Mouse (Mus musculus): ENCODE data around the gene Tmem132d. TPM values are rescaled to one million over a fixed set of nuclear protein-coding genes. Genes with fewer than 3 reads are reported as not detected.

Tmem132d gene
- total RNA-seq, 4 experiments from 2014 or later: 0.13 TPM; not detected in 3

DNA sequence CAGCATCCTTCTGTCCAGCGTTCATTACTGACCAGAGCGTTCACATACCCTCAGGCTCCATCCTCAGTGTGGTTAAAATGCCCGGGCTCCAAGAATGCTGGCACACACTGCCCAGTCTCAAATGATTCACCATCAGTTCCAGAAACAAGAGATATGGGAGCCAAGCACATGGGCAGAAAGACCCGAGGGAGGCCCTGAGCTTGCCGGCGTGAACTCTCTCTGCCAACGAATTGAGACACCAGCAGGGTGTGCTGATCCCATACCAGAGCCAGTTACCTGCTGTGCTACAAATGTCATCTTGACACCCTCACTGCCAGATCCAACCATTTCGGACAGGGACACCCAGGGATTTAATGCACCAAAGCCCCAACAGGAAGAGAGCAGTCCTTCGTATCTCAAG, 25.3 kb downstream of the Tmem132d start:
- no peak for DNase-seq (ENCODE audit: low spot score in 2 of 2)

DNA sequence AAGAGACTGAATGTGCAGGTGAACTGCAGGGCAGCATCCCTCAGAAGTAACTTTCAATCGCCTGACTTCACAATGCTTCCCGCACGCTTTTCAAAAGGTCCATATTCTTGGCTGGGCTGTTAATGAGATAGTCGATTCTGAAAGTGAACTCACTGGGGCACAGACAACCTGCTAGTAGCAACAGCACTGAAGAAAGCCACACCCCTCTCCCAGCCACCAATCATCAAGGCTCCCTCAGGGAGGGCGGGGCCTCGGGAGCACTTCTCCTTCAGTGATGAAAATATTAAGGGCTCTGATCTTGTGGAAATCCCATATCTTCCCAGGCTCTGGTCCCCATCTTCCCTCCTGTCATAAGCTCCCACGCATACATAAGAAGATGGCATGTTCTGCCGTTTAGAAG, 27.8 kb downstream of the Tmem132d start:
- DNase-seq (ENCODE audit: low spot score in 2 of 2): no peak

DNA sequence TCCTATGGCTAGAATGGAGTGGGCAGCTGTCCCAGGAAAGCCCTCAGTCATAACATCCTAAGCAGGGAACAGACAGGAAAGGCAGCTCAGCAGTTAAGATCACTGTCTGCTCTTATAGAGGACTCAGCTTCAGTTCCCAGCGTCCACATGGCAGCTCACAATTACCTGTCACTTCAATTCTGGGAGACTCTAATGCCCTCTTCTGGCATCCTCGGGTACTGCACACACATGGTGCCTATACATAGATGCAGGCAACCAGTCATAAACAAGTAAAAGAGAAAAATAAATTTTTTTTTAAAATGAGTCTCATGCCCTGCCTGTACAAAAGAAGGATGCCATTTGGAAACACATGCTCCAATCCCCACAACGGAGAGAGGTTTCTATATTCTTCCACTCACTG, 28.7 kb downstream of the Tmem132d start:
- DNase-seq (ENCODE audit: low spot score in 2 of 2): no peak

DNA sequence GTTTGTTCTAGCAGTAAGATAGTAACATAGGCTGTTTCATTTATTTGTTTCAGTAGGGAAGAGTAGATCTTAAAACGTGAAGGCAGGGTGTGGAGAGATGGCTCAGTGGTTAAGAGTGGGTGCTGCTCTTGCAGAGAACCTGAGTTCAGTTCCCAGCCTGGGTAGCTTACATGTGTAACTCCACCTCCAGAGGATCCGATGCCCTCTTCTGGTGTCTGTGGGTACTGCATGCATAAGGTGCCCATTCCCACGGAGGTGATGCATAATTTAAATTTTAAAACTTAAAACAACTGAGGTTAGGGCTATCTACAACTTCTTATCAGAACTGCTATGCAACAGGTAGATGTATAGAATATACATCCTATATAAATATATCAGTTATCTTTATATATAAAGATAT, 40.5 kb downstream of the Tmem132d start:
- DNase-seq (ENCODE audit: low spot score in 2 of 2): no peak

DNA sequence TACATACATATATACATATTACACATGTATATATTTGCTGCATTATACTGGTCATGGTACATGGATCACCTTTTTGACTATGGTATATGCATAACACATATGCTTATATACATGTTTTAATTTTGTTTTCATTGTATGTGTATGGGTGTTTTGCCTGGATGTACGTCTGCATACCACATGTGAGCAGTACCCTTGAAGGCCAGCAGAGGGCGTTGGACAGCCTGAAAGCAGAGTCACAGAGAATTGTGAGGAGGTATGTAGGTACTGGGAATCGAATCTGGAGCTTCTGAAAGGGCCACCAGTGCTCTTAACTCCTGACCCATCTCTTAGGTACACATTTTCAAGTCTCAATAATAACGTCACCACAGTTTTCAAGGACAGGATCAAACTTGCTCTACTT, 43.2 kb downstream of the Tmem132d start:
- no peak for DNase-seq (ENCODE audit: low spot score in 2 of 2)

DNA sequence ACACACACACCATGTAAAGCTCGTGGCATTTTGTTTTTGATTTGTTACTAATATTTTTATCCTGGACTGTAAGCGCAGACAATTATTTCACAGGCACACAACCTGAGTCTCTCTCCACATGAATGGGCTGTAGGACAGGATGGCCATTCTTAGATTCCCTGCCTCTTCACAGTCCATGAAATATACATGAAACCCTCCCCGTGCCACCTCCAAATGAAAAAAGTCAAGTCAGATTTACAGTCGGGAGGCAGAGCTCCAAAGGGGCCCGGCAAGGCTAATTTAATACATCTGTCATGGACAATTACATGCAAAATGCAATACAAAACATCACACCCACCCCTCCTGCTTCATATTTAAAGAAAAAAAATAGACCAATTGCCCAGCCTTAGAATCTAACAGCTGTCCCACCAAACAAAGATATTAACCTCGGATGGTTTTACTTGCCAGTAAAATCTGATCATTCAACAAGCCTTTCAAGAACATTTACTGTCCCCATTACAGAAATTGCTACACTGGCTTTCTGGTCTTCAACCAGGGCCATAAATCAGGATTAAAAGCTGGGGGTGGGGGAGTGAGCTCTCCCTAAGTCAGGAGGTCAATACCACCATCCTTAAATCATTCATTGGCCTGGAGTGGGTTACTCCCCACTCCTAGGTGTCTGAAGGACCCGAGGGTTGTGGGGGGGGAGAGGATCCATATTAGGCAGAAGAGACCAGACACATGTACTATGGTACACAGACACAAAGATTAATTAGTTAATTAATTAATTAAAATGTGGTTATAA, 44.3 kb downstream of the Tmem132d start:
- DNase-seq (ENCODE audit: low spot score in 2 of 2): no peak

DNA sequence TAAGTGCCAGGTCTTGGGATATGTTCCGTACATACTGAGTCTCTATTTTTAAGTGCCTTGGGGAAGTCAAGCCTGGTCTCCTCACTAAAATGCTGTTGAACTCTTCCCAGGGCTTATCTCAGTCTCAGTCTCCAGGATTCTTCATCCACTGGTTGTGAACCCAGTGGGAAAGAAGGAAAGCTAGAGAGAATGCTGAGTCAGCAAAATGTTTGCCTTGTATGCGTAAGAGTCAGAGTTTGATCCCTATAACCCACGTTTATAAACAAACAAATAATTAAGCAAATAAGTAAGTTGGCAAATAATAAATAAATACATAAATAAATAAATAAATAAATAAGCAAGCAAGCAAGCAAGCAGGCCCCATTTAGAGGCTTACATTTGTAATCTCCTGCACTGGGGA, 63.1 kb downstream of the Tmem132d start:
- DNase-seq (ENCODE audit: low spot score in 2 of 2): no peak

DNA sequence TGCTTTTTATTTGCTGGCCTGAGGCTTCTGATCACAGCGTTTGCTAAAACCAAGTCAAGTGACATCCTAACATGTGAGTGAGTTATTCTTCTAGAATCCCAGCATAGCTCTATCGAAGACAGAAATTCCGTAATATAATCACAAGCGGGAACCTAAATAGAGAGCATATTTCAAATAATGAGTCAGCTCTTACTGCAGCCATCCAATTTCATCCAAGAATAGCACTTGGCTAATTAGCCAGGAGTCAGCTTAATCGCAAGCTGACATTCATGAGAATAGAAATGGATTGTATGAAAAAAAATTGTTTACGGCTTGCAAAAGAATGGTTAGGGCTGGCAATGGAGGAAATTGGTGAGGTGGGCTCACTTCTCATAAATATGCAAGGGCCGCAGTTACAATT, 63.8 kb downstream of the Tmem132d start:
- DNase-seq (ENCODE audit: low spot score in 2 of 2): no peak

DNA sequence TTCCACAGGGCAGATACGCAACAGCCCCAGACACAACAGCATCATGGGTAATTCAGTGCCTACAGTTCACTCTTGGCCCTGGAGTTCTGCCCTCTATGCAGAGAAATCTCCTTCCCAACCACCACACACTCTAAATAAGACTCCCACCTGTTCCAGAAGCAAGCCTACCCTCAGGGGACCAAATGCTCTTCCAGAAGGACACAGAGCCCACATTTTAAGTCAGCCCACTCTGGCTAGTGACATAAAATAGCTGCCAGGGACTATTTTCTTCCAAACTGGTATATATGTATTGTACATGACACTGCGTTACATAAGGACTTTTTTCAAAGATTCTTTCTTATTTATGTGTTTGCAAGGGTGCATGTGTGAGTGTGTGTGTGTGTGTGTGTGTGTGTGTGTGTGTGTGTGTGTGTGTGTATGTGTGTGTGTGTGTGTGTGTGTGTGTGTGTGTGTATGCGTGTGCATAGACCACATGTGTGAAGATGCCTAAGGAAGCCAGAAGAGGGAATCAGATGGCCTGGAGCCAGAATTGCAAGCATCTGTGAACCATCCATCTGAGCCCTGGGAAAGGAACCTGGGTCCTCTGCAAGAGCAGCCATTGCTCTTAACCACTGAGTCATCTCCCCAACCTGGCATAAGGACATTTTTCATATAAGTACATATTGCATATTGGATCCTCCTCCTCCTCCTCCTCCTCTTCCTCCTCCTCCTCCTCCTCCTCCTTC, 67.5 kb downstream of the Tmem132d start:
- DNase-seq (ENCODE audit: low spot score in 2 of 2): no peak

DNA sequence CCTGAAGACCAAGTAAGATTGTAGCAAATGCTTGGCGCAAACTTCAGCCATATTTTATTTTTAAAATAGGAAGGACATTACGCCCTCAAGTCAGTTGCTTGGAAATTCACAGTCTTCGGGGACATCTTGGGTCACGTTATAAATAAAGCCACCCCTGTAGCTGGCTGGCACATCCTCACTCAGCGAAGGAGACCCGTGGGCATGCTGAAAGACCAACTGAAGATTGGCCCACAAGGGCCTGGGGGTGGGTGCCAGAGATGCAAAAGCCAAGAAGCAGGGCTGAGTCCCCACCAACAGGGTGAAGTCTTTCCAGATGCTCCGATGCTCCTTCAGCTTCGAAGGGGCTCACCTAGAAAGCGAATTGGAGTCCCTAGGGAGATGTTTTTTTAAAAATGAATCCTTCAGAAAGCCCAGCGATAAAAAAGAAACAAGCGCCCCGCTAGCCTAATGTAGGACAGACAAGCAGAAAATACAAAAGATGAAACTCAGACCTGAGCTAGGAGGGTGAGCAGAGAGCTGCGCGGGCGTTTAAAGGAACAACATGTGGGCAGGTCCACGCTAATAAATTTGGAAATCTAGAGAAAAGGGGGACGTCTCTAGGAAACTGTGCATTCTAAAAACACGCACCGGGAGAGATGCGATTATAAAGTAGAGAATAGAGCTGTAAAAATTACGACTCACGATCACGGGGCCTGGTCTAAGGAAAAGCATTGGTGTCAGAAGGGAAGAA, 71.8 kb downstream of the Tmem132d start:
- DNase-seq (ENCODE audit: low spot score in 2 of 2): no peak

DNA sequence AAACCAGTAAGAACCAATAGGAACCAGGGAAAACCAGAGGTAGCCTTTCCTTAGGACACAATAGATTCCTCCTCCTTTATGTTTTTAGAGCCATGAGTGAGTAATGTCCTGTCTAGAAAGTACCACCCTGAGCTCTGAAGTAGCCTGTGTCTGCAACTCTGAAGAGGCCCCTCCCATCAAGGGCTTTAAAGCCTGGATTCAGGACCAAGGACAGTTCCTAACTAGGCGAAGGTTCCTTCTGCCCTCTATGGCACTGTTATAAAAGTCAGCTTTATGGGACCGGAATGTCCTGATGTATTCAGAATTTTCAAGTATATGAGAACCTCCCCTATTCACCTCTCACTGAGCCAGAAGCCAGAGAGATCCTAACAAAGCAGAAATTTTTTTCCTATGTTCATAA, 84.0 kb downstream of the Tmem132d start:
- no peak for DNase-seq (ENCODE audit: low spot score in 2 of 2)

DNA sequence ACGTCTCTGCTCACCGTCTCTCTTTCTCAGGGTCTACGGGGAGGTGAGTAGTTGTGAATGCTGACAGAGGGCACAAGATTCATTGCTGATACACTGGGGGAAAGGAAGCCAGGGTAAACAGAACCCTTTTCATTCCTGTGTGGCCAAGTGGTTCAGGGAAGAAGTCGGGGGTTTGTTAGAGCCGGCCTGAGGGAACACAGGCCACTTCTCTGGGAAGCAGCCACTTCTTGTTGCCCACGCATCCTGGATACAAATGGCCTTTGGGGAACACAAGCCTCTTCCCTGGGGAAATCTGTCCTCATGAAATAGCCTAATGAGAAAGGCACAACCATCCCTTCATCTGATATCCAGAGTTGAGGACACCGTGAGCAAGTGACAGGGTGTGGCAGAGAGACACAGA, 96.0 kb downstream of the Tmem132d start:
- DNase-seq (ENCODE audit: low spot score in 2 of 2): no peak

DNA sequence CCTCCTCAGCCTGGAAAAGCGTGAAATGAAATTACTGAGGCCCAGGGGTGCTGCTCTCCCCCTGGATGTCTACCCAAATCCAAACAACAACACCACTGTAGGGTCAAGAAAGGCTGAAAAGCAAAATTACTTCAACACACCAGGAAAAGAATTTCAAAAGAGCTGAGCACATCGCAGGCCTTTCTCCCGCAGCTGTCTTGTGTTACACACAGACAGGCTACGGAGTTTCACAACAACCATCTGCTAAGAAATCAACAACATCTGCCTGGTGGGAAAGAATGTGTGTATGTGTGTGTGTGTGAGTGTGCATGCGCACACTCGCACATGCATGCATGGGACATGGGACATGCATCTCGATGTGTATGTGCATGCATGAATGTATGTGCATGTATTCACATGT, 100.1 kb downstream of the Tmem132d start:
- no peak for DNase-seq (ENCODE audit: low spot score in 2 of 2)

DNA sequence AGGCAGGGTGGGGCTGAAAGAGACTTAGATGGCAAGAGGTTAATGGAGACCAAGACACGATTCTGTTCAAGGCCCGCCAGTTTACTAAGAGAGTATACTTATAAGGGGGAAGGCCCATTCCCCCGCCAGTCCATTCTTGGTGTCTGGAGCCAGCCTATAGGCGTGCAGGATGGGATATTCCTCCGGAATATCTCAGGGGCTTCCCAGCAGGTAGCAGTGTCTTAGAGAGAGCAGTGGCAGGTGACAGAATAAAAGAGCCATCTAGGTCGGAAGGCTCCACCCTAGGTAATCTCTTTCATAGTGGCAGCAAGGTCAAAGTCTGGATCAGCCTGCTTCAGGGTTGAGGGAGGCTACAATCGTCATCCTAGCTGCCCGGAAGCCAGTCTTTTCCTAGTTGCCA, 102.5 kb downstream of the Tmem132d start:
- no peak for DNase-seq (ENCODE audit: low spot score in 2 of 2)

DNA sequence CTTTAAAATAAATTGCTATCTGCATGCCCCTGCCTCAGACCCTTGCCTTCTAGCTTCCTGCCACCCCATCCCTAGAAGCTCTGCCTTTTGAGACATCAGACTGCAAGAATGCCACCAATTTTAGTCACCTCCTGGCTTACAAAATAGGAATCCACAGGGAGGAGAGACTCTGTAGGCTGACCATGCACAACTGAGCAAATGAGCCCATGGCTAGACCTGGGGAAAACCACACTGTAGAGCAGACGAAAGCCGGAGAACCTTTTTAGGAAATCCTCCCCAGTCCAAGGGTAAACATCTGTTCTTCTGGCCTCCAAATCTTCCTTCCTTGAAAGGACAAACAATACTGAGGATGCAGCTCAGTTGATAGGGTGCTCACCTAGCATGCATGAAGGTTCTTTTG, 130.5 kb downstream of the Tmem132d start:
- DNase-seq (ENCODE audit: low spot score in 2 of 2): no peak

DNA sequence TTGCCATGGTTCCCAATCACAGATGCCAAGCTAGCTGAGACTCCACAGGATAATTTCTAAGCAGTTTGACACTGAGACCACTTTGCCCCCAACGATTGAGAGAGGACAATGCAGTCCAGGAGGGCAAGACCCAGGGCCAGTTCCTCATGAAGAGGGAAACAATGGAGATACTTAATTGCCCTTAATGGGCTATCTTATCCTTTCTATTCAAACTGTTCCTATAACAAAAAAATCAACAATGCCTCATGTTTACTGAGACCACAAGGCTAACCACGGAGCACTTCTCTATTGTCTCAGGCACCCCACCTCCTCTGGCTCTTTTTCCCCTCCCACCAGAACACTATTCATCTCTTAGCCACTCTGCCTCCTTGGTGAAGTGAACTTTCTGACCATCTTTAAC, 141.7 kb downstream of the Tmem132d start:
- DNase-seq (ENCODE audit: low spot score in 2 of 2): no peak

DNA sequence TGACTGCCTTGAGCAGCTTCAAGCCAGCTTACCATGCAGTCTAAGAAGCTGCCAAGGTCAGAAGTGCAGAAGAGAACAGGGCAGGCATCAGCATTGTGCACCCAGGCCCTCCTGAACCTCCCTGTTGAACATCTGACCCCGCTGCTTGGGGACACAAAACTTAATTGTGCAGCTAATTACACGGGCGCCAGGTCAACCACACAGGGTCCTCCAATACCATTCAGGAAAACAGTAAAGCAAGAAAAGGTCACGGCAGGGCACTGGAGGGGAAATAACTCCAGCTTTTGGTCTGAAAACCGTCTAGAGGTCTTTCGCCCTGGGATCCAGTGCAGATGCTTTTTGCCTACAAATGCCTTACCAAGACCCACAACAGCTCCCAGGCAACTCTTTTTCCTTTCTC, 159.6 kb downstream of the Tmem132d start:
- no peak for DNase-seq (ENCODE audit: low spot score in 2 of 2)

DNA sequence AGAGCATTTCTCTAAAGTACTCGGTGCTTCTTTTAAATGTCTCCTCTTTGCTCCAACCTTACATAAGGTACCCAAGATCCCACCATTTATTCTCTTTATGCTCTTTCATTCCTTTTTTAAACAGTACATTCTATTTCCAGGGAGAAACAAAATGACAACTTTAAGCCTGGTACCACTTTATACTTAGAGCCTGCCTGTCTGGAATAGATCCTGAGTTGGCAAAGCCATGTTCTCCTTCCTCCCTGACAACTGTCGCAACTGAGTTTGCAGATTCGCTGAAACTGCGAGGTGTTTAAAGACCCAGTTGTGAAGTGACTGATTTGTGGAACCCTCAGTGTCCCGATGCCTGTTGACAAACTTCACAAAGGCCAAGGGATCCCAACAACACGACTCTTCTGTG, 165.5 kb downstream of the Tmem132d start:
- no peak for DNase-seq (ENCODE audit: low spot score in 2 of 2)

DNA sequence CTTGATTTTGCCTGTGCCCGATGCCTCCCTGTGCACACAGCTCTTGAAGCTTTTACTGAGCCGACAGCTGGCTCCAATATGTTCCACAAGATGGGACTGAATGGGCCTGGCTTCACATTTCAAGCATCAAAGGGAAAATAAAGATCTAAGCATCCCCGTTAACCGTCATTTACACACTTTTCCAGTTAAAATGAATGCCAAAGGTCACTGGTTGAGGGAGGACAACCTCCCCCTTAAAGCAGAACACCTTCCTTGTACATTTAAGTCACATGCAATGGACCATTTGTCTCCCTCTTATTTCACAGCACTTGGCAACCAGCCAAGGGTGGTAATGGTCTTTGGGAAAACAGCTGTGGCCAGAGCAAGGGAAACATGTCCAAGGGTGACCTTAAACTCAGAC, 188.7 kb downstream of the Tmem132d start:
- no peak for DNase-seq (ENCODE audit: low spot score in 2 of 2)

DNA sequence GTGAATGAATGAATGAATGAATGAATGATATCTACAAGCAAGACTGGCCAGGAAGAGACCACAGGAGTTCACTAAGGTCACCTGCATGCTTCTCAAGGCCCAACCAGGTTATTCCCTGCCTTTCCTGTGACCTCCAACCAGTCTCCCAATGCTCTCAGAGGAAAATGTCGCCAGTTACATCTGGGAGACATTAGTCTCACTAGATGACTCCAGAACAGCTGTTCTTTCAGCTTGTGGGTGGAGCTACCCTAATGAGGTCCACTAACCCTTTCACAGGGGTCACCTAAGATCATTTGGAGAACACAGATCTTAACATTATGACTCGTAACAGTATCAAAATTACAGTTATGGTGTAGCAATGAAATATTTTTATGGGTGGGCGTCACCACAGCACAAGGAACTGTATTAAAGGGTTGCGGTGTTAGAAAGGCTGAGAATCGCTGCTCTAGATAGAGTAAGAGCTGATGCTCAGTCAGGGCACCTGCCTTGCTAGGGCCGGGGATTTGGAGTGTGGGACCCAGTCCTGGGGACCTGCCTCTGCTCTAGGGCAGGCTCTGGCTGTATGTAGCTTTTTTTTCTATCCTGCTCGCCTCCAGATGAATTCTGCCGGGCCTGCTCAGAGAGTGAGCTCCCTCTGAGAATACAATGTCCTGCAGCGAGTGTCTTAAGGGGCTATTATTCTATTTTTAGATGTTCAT, 196.1 kb downstream of the Tmem132d start:
- DNase-seq (ENCODE audit: low spot score in 2 of 2): no peak

DNA sequence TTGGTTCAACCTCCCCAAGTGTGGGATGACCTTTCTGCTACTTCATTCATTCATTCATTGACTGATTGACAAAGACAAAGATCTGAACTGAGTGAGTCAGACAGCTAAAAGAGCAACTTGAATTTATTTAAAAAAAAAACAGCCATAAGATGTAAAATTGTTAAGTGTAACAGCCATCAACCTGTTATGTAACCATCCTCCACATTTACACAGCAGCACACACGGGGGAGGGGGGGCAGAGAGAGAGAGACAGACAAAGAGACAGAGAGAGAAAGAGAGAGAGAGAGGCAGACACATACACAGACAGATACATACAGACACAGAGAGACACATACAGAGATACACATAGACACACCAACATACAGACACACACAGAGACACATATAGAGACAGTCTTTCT, 197.3 kb downstream of the Tmem132d start:
- no peak for DNase-seq (ENCODE audit: low spot score in 2 of 2)

DNA sequence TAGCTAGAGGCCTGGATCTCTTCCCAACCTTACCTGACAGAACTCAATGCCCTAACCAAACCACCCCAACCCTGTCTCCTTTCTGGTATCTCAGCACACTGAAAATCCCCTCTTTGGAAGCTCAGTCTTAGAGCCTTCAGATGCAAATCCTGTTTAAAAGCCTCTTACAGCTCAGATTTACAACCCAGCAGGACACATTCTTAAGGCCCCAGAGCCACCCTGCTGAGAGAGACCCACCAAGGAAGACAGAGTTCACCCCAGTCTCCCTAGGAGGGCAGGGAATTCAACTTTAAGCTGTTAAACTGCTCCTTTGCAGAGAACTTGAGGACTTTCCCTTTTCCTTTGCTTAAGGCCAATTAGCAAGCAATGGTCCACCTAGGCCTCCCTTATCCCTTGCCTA, 199.8 kb downstream of the Tmem132d start:
- no peak for DNase-seq (ENCODE audit: low spot score in 2 of 2)
